Mouse (Mus musculus) brown adipose tissue, adult 24 weeks (tissue): ENCODE data around the gene Blnk. TPM values are rescaled to one million over a fixed set of nuclear protein-coding genes. Genes with fewer than 3 reads are reported as not detected.

Experiments
- H3K27ac ChIP-seq: fragments of 200-500 bp; replicated peaks from 2 replicates; pipeline ENCODE4 v1.5.1; 2012; ENCODE audit warnings: low read depth, mild to moderate bottlenecking, low read length
- H3K4me1 ChIP-seq: fragments of 200-500 bp; 2 replicates; pipeline ENCODE4 v1.6.1; 2012; ENCODE audit warnings: low read length, mixed read lengths; ENCODE audit not compliant: control insufficient read depth, insufficient read depth, insufficient read length
- H3K4me3 ChIP-seq: fragments of 200-500 bp; 2 replicates; pipeline ENCODE4 v1.5.1; 2012; ENCODE audit warnings: low read depth, mild to moderate bottlenecking, low read length, moderate library complexity; ENCODE audit not compliant: insufficient read depth
- polyA plus RNA-seq: library from polyadenylated mRNA; stranded (reverse); fragments of >200 nt; gene quantifications from 2 replicates; pipeline ENCODE4 v1.2.4, GENCODE M21; 2012; ENCODE audit not compliant: missing spikeins, insufficient read depth, insufficient read length

The Blnk gene
- polyA plus RNA-seq, 1 experiment: 1.9 TPM

GRCm38 (mm10) chr19:40962988-40963387, 31.3 kb downstream of the Blnk start:
- Histone ChIP-seq H3K27ac (no peak overlapping the region), H3K4me3 (no peak overlapping the region), H3K4me1 (no peaks in the 10 kb centered on the region)

- H3K4me1 ChIP-seq: no peaks in the 10 kb centered on the region
- H3K27ac ChIP-seq: no peak overlapping the region
- no peak overlapping the region for H3K4me3 ChIP-seq
Observed at GRCm38 (mm10) chr19:40958981-40959380, 35.4 kb downstream of the Blnk start.

- Histone ChIP-seq H3K4me3 (no peak overlapping the region), H3K4me1 (no peaks in the 10 kb centered on the region), H3K27ac (no peak overlapping the region)
Observed at GRCm38 (mm10) chr19:40946937-40947577, 47.3 kb downstream of the Blnk start.

- no peak overlapping the region for H3K4me3 ChIP-seq
- no peak overlapping the region for H3K27ac ChIP-seq
- no peaks in the 10 kb centered on the region for H3K4me1 ChIP-seq
Observed at GRCm38 (mm10) chr19:40943552-40943951, 50.8 kb downstream of the Blnk start.

GRCm38 (mm10) chr19:40936038-40936437, 58.3 kb downstream of the Blnk start:
- Histone ChIP-seq H3K4me3 (no peak overlapping the region), H3K27ac (no peak overlapping the region), H3K4me1 (no peaks in the 10 kb centered on the region)

- no peak overlapping the region for H3K4me3 ChIP-seq
- no peaks in the 10 kb centered on the region for H3K4me1 ChIP-seq
- no peak overlapping the region for H3K27ac ChIP-seq
Observed at GRCm38 (mm10) chr19:40935376-40935775, 59.0 kb downstream of the Blnk start.

GRCm38 (mm10) chr19:40931581-40932369, 62.6 kb downstream of the Blnk start:
- Histone ChIP-seq H3K4me3 (no peak overlapping the region), H3K4me1 (no peaks in the 10 kb centered on the region), H3K27ac (no peak overlapping the region)

GRCm38 (mm10) chr19:40895393-40895703, 99.0 kb downstream of the Blnk start:
- Histone ChIP-seq H3K4me3 (peak overlapping the region; percentile 98), H3K4me1 (no peaks in the 10 kb centered on the region), H3K27ac (peak overlapping the region; percentile 98; the same call in 1 of the 2 replicates)

- peak within 1 kb of the TSS; percentile 98 for H3K27ac ChIP-seq
- H3K4me1 ChIP-seq: no peaks in the 10 kb centered on the region
- H3K4me3 ChIP-seq: peak within 1 kb of the TSS; percentile 98
Observed at GRCm38 (mm10) chr19:40894519-40895392, 99.6 kb downstream of the Blnk start, which contains the start of gene Zfp518a. TSS of gene Zfp518a (plus strand) at chr19:40894705.

GRCm38 (mm10) chr19:40894071-40894506, 100.2 kb downstream of the Blnk start:
- Histone ChIP-seq H3K4me1 (no peaks in the 10 kb centered on the region), H3K4me3 (peak overlapping the region; percentile 98), H3K27ac (peak overlapping the region; percentile 91)

GRCm38 (mm10) chr19:40888887-40889286, 105.4 kb downstream of the Blnk start:
- no peak overlapping the region for H3K27ac ChIP-seq
- no peaks in the 10 kb centered on the region for H3K4me1 ChIP-seq
- no peak overlapping the region for H3K4me3 ChIP-seq

- H3K27ac ChIP-seq: no peak overlapping the region
- H3K4me1 ChIP-seq: no peaks in the 10 kb centered on the region
- no peak overlapping the region for H3K4me3 ChIP-seq
Observed at GRCm38 (mm10) chr19:40881700-40882099, 112.6 kb downstream of the Blnk start.
